Mouse (Mus musculus): Measurements from ENCODE around the gene Zdhhc25.

Gene Zdhhc25

GRCm38 (mm10) chr15:88600002-88600401 lies at the start of gene Zdhhc25:
Gene Zdhhc25, plus strand, starts transcription at chr15:88600302.
- in situ Hi-C loops (cut with MboI, MseI) = no loop called here

DNA sequence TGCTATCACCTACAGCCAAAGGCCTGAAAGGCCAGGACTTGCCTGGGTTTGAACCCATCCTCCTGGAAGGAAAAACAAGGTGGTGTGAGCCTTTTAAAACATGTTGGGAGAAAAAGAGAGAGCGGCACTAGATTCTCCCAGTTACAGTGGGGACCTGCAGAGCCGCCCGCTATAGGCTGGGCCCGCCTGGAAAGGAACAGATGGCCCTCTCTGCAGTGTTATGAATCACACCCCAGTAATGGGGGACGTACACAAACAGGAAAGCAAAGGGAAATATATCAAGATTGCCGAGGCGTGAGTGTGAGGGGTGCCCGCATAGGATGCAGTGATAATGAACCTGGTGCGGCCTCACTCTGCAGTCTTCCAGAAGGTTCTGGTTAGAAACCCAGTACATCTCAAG lies 47.2 kb upstream of the Zdhhc25 start:
- in situ Hi-C loops (cut with MboI, MseI) = no loop called here

- in situ Hi-C loops (cut with MboI, MseI) = no loop called here
These were observed 44.6 kb upstream of the Zdhhc25 start for GRCm38 (mm10) chr15:88555476-88555875.

GRCm38 (mm10) chr15:88560637-88561036 lies 39.5 kb upstream of the Zdhhc25 start:
- in situ Hi-C loops (cut with MboI, MseI) = no loop called here

GRCm38 (mm10) chr15:88561058-88561730 lies 38.9 kb upstream of the Zdhhc25 start:
- in situ Hi-C loops (cut with MboI, MseI) = no loop called here

DNA sequence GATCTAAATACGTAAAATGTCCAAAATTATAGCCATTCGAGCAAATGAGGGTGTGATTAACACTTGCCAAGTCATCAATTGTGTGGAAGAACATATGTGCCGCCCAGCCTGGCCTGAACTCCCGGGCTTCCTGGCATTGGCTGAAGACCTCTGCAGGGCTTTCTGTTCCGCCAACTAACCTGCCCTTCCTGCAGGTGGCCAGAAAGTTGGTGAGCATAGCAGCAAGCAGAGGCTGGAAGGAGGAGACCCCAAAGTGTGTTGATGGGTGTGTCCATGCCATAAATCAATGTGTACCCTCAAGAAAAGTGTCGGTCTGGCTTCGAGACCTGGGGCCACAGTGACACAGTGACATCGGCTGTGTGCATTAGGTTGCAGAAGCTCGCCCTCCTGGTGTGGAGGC lies 34.8 kb upstream of the Zdhhc25 start:
- in situ Hi-C loops (cut with MboI, MseI) = no loop called here

- in situ Hi-C loops (cut with MboI, MseI) = no loop called here
These were observed 34.3 kb upstream of the Zdhhc25 start for GRCm38 (mm10) chr15:88565806-88566205.

DNA sequence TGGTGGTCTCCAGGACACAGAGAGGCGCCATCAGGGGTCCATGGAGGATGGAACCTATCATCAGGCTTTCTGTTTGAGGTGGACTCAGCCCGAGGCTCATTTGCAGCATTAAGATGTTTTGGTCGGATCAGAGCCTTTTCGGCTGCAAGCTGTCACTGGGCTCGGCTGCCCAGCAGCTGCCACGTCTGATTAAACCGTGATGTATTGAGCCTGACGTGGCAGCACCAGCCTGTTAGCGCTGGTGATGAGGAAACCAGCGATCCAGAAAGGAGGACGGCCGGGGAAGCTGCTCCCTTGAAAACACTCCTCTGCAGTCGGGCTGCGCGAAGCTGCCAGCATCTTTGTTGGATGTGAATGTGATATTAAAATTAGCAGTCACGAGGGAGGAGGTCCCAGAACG lies 29.4 kb upstream of the Zdhhc25 start:
- in situ Hi-C loops (cut with MboI, MseI) = no loop called here

GRCm38 (mm10) chr15:88579461-88579860 lies 20.6 kb upstream of the Zdhhc25 start:
- in situ Hi-C loops (cut with MboI, MseI) = no loop called here

GRCm38 (mm10) chr15:88602496-88602895 lies 2.4 kb downstream of the Zdhhc25 start:
- in situ Hi-C loops (cut with MboI, MseI) = no loop called here

- in situ Hi-C loops (cut with MboI, MseI) = no loop called here
These were observed 3.1 kb downstream of the Zdhhc25 start for GRCm38 (mm10) chr15:88603091-88603732.

- in situ Hi-C loops (cut with MboI, MseI) = no loop called here
These were observed 3.6 kb downstream of the Zdhhc25 start for GRCm38 (mm10) chr15:88603733-88604119.

- in situ Hi-C loops (cut with MboI, MseI) = no loop called here
These were observed 4.7 kb downstream of the Zdhhc25 start for GRCm38 (mm10) chr15:88604669-88605414.

GRCm38 (mm10) chr15:88605415-88605785 lies 5.3 kb downstream of the Zdhhc25 start:
- in situ Hi-C loops (cut with MboI, MseI) = no loop called here

DNA sequence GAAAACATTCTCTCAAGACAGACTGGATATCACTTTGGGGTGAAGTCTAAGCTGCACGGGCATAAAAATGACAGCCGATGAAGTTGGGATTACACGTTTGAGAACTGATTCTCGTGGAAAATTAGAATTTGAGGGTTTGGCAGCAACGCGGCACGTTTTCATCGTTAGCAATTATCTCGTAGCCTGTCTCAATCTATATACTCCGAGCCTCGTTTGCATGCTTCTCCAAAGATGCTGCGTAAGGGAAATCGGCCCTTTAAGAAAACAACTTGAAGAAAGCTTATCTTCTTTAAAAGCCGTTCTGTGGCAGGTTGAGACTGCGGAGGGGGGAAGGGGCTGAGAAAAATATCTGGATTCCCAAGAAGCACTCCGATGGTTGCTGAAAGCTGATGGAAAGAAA lies 17.0 kb downstream of the Zdhhc25 start:
- in situ Hi-C loops (cut with MboI, MseI) = no loop called here

DNA sequence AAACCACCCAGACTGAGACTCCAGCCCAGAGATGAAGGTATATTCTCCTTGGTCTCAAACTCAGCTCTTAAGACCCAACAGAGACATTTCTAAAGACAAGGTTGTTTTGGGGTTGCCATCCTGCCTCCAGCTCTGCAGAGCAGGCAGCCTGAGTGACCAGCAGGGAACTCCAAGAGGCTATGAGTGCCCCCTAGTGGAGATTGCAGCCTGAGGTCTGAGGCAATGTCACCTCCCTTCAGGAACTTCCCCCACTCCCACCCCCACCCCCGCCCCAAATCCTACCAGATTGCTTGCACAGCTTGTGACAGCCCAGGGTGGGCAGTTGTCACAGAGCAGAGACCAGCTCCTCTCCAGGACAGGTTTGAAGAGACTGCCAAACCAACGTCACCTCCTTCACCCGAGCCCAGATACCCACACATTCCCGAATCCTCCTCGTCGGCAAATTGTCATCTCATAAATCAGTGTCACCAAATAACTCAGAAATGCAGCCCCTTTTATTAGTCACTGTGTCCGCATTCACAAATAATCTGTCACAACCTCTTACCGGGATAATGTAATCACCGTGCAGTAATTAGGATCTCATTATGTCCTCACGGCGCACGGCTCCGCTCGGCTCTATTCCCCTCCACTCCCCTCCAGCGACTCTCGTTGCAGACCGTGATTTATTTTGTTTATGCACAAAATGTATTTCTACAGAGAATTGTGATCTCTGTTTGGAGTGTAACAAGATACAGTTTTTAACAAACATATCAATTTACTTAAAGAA lies 18.1 kb downstream of the Zdhhc25 start:
- in situ Hi-C loops (cut with MboI, MseI) = no loop called here

DNA sequence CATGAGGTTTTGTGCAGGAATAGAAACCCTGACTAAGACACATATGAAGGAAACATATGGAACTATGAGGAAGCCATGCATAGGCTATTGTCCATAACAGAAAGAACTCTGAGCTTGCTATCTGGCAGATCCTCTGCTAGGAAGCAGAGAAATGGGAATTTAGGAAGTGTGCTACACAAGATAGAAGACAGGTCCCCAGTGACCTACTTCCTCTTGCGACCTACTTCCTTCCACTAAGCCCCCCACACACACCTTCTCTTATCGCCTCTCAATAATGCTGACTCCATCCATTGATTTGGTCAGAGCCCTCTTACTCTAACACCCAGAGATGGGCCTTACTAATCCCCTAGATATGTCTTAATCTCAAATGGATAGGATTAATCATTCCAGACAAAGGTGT lies 19.9 kb downstream of the Zdhhc25 start:
- in situ Hi-C loops (cut with MboI, MseI) = loop anchor here in 1 of 2 experiments (10.0 kb wide), 1 partner anchor 1655 kb away; no protein-coding TSS in a partner anchor

- in situ Hi-C loops (cut with MboI, MseI) = loop anchor here in 1 of 2 experiments (10.0 kb wide), 1 partner anchor 1651 kb away; no protein-coding TSS in a partner anchor
These were observed 23.8 kb downstream of the Zdhhc25 start for GRCm38 (mm10) chr15:88623891-88624290.

- in situ Hi-C loops (cut with MboI, MseI) = loop anchor here (10.0 to 25.0 kb wide), 2 partner anchors 1487 to 1650 kb away; no protein-coding TSS in a partner anchor
These were observed 24.8 kb downstream of the Zdhhc25 start for GRCm38 (mm10) chr15:88624874-88625277.

- in situ Hi-C loops (cut with MboI, MseI) = loop anchor here (10.0 to 25.0 kb wide), 2 partner anchors 1487 to 1649 kb away; no protein-coding TSS in a partner anchor
These were observed 25.4 kb downstream of the Zdhhc25 start for GRCm38 (mm10) chr15:88625303-88626066.
